Mouse (Mus musculus) layer of hippocampus, adult 18-20 months (tissue): Measurements from ENCODE around the gene Map3k7cl. TPM values are rescaled to one million over a fixed set of nuclear protein-coding genes. Genes with fewer than 3 reads are reported as not detected.

Experiments used
- DNase-seq, 2 experiments: peaks; one replicate each; pipeline ENCODE4 v3.0.0; 2022; ENCODE audit warnings: low spot score in 2 of 2
- long read RNA-seq: library from polyadenylated mRNA; stranded (forward); transcript quantifications from one replicate; pipeline ENCODE4 v2.0.0, GENCODE M21; 2021
- total RNA-seq, 2 experiments: library from RNA; stranded (reverse); gene quantifications; 2 replicates each; pipeline ENCODE4 v1.2.3; 2021

Map3k7cl gene
- total RNA-seq = under 1 TPM in 1 of 2 experiments, not detected in 1; 0.32 TPM
- long read RNA-seq = 0 reads

DNA sequence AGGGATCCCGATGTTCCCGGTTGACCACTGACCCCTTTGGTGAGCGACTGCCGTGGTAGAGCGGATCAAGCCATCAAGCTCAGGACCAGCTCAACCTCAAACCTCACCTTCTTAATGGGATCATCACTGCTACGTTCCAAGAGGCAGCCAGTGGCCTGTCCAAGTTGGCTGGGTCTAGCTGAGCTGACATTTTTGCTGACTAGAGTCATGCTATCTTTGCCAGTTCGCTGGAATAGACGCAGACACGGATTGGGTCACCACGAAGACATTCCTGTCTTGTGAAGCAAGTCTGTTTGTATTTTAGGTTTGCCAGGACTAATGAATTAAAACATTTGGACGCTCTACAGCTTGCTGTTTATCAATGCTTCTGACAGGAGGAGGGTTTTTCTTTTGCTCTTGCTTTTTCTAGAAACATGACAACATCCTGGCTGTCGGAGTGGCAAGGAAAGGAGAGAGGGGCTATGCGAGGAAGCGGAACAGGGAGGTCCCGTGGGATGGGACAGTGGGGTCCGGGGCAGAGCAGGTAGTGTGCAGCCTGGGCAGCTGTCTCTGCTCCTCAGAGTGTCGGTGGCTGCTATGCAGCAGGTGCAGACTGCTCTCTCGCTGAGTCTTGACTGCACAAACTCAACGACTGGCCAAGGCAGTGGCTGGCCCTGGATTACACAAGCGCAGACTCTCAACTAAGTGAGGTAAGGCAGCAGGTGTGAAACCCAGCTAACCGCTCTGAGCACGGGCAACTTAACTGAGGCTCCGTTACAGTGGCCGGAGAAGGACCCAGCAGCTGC is at the start of gene Map3k7cl:
TSS of gene Map3k7cl (plus strand) at position 424 of the 785 bp plus-strand sequence.
- no peak for DNase-seq

DNA sequence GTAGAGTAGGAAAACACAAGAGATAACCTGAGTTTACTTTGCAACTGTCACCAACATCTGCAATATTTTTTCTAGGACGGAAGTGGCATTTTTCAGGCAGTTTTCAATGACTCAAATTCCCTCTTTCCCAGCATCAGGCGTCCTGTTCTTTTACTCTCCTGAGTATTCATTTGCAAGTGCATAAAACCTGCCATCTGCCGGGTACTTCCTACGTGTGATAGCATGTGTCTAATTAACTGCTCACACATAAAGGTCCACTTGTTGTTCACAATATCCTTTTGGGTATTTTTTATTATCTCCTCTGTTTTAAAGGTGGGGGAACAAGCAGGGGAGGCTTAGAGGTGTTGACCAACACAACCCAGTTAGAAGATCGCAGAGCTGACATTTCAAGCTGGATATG is 41.4 kb upstream of the Map3k7cl start:
- DNase-seq = no peak

GRCm38 (mm10) chr16:87512331-87512730 is 40.8 kb upstream of the Map3k7cl start:
- DNase-seq = no peak

- DNase-seq = no peak
Measured at GRCm38 (mm10) chr16:87524228-87524627, 28.9 kb upstream of the Map3k7cl start.

DNA sequence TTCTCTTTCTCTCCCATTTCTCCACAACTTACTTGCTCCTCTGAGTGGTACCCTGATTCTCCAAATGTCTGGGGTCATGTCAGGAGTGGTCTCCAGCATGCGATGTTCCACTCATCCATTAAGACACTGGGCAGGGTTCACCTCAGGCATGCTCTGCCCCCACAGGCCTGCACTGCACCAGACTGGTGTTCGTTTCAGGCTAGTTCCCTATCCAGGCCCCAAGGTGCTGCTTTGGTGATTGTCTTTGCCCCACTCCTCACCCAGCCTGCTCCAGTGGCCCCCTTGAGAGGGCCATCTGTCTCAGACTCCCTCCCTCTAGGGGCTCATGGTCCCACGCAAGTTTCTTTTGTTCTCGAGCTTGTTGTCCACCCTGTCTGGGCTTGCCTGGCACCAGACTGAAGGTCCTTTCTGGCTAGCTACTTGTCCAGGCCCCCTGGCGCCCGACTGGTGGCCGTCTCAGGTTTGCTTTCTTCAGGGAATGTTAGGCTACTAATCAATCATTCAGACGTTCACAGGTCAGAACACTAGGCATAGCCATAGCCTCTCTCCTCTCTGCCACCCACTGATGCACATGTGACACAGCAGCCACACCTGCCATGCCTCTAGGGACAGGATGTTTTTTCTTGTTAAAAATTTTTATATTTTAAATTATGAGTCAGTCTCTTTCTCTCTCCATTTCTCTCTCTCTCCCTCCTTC is 25.4 kb upstream of the Map3k7cl start:
- DNase-seq = no peak

- DNase-seq = no peak
Measured at GRCm38 (mm10) chr16:87528755-87529154, 24.4 kb upstream of the Map3k7cl start.

- no peak for DNase-seq
Measured at GRCm38 (mm10) chr16:87548348-87548747, 4.8 kb upstream of the Map3k7cl start.

DNA sequence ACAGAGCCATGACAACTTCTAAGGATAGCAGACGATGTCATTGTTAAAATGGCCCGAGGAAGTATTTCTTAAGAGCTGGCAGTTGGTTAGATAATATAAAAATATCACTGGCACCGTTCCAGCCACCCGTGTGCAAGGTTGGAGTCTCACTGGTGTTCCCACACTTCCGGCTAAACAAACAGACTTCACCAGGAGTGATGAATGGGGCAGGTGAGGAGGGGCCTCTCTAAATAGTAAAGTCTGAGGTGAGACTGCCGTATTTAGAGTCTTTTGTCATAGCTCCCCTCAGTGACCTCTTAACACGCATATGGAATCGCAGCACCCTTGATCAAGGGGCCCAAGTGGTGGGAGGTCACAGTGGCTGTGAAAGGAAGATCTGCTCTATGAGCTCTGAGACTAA is 3.2 kb downstream of the Map3k7cl start:
- no peak for DNase-seq

DNA sequence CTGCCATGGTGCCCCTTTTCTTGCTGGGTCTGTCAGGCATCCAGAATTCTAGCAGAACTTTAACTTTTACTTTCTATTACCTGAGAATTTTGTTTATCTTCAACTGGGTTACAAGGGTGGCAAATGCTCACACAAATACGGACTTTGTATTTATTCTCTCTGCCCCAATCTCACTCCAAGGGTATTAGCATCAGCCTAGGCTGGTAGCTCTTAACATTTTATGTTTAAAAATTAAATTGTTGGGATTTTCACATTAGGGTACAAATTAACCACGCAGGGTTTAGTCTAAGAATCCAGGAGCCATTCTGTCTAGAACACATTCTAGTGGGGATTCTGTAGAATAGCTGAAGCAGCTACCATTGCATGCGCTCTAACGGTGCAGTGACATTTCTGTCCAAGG is 8.4 kb downstream of the Map3k7cl start:
- DNase-seq = no peak

DNA sequence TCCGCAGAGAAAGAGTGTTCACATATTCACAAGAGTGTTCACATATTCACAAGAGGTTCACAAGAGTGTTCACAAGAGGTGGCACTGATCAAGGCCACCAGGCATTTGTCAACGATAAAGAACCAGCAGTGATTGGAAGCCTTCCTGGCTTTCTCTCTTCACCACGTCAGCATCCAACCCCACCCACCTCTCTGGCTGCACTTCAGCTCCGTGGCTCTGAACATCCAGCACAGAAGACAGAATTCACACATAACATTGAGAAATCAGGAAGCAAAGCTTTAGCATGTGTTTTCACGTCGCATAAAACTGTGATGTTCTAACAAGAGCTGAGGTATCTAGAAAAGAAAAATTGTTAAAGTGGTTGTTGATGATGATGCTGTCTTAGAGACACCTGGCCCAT is 10.4 kb downstream of the Map3k7cl start:
- DNase-seq = no peak

GRCm38 (mm10) chr16:87564564-87564963 is 11.4 kb downstream of the Map3k7cl start:
- no peak for DNase-seq

DNA sequence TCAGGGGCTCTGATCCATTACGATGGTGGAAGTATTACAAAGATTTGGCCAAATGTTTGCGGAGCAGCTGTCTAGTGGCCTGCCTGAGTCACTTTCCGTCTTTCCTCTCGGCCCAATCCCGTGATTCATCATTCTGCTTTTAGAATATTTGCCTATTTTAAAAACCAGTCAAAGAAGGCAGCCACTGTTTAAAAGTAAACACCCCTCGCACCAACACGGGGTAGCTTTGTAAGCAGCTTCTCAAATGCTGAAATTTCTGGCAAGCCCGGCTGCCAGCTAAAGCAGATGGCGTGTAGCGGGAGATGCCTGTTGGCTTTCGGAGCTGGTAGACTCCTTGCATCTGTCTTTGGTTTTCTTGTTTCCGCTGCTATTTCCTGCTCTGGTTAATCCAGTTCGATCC is 14.4 kb downstream of the Map3k7cl start:
- peak; percentile 61 to 71 for DNase-seq

GRCm38 (mm10) chr16:87568241-87568640 is 15.1 kb downstream of the Map3k7cl start:
- DNase-seq = no peak

- no peak for DNase-seq
Measured at GRCm38 (mm10) chr16:87569576-87570105, 16.5 kb downstream of the Map3k7cl start.

- no peak for DNase-seq
Measured at GRCm38 (mm10) chr16:87570334-87570733, 17.2 kb downstream of the Map3k7cl start.

DNA sequence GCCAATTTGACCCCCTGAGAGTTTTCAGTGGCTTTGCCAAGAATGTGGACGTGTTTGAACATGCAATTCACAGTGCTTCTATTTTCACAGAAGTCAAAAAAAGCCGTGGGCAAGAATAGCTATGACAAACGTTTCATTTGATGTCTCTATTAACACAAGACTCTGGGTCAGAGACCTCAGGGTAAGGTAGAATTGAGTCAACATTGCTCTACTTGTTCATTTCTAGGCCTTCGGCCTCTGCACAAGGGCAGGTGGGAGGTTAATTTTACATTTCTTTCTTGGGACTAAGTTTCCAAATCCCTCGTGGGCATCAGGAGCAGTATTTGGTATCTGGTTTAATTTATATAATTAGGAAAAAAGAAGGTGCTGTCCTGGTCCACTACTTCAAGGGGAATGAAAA is 20.3 kb downstream of the Map3k7cl start:
- no peak for DNase-seq

DNA sequence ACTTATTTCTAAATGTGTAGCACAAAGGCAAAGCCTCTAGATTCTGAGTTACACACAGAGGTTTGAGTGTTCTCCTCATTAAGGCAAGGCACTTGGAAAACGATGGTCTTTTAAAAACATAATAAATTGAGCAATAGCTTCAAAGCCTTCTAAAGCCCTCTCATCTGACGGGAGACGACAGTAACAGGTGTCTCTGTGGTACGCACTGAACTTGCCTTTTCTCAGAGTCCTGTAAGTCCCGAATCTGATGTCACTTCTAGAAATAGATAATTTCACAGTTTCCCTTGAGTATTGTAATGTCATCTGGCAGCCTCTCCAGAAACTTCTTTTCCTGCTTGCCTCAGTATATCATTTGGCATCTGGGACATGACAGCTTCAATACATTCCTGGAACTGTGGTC is 21.0 kb downstream of the Map3k7cl start:
- DNase-seq = no peak

GRCm38 (mm10) chr16:87575600-87575999 is 22.5 kb downstream of the Map3k7cl start:
- DNase-seq = no peak

GRCm38 (mm10) chr16:87578881-87579280 is 25.8 kb downstream of the Map3k7cl start:
- no peak for DNase-seq

- DNase-seq = no peak
Measured at GRCm38 (mm10) chr16:87579462-87579861, 26.3 kb downstream of the Map3k7cl start.

- no peak for DNase-seq
Measured at GRCm38 (mm10) chr16:87582776-87583175, 29.6 kb downstream of the Map3k7cl start.

- DNase-seq = peak in 1 of 2 experiments; percentile 25
Measured at GRCm38 (mm10) chr16:87584618-87585017, 31.5 kb downstream of the Map3k7cl start.
